Mouse (Mus musculus) left cerebral cortex, postnatal 25 days (tissue): ENCODE data around the gene Ubxn6. TPM values are rescaled to one million over a fixed set of nuclear protein-coding genes. Genes with fewer than 3 reads are reported as not detected.
A peak's percentile ranks its signal among the peaks of the same experiment; 100 is the strongest.
"Not testable (repeated sequence)": the region's sequence is repeated elsewhere in the genome, so short reads cannot be mapped to it uniquely, and the experiment has no call there.

Experiments
- DNase-seq, 2 experiments: peaks; one replicate each; pipeline ENCODE4 v3.0.0; 2022; ENCODE audit warnings: low spot score in 2 of 2, mixed read lengths in 1 of 2
- intact Hi-C: fragments of 180-260 bp; cut with DNase I; formaldehyde crosslinking; loops from one replicate; pipeline ENCODE4 v1.15.1; 2025
- total RNA-seq, 2 experiments: library from RNA; stranded (reverse); gene quantifications; 2 replicates each; pipeline ENCODE4 v1.2.3; 2021

The Ubxn6 gene
- 10 to 100 TPM; 77.0 to 77.7 TPM for total RNA-seq

GRCm38 (mm10) chr17:56074827-56075208 is at the start of gene Ubxn6:
Ubxn6 (minus strand) TSS chr17:56075028.
- peak; percentile 99 for DNase-seq
- intact Hi-C loops: loop anchor here (2.0 to 5.0 kb wide), 2 partner anchors 38 to 118 kb away; partner anchors contain the start of genes Sh3gl1 and Yju2

GRCm38 (mm10) chr17:56123681-56124340 is 49.0 kb upstream of the Ubxn6 start:
- intact Hi-C loops: no loop called here

GRCm38 (mm10) chr17:56123161-56123560 is 48.3 kb upstream of the Ubxn6 start:
- no peak for DNase-seq
- intact Hi-C loops: no loop called here

More at GRCm38 (mm10) chr17:56123681-56124340, 49.0 kb upstream of the Ubxn6 start:
- no peak for DNase-seq

GRCm38 (mm10) chr17:56121826-56122225 is 47.0 kb upstream of the Ubxn6 start, which contains the start of gene Lrg1:
Lrg1 (minus strand) TSS chr17:56122001.
- DNase-seq: no peak
- intact Hi-C loops: no loop called here

GRCm38 (mm10) chr17:56119981-56120880 is 45.4 kb upstream of the Ubxn6 start:
- intact Hi-C loops: no loop called here
- DNase-seq: no peak

GRCm38 (mm10) chr17:56119431-56119830 is 44.6 kb upstream of the Ubxn6 start:
- intact Hi-C loops: no loop called here
- DNase-seq: no peak

- intact Hi-C loops: no loop called here
- DNase-seq: peak in 1 of 2 experiments; percentile 56
These were observed 42.5 kb upstream of the Ubxn6 start, which contains the start of gene Plin5 for GRCm38 (mm10) chr17:56117251-56117710. Plin5 (minus strand) TSS chr17:56117596.

GRCm38 (mm10) chr17:56116193-56116592 is 41.4 kb upstream of the Ubxn6 start:
- DNase-seq: no peak
- intact Hi-C loops: no loop called here

GRCm38 (mm10) chr17:56112743-56113142 is 37.9 kb upstream of the Ubxn6 start:
- intact Hi-C loops: no loop called here

GRCm38 (mm10) chr17:56111864-56112263 is 37.0 kb upstream of the Ubxn6 start:
- DNase-seq: peak; percentile 55 to 64
- intact Hi-C loops: no loop called here

More at GRCm38 (mm10) chr17:56112743-56113142, 37.9 kb upstream of the Ubxn6 start:
- DNase-seq: no peak

- no peak for DNase-seq
- intact Hi-C loops: no loop called here
These were observed 36.2 kb upstream of the Ubxn6 start for GRCm38 (mm10) chr17:56111021-56111420.

- DNase-seq: no peak
- intact Hi-C loops: no loop called here
These were observed 35.7 kb upstream of the Ubxn6 start for GRCm38 (mm10) chr17:56110571-56110970.

- intact Hi-C loops: no loop called here
- DNase-seq: no peak
These were observed 34.6 kb upstream of the Ubxn6 start, which contains the start of gene Plin4 for GRCm38 (mm10) chr17:56109219-56110051. Plin4 (minus strand) TSS chr17:56109803.

GRCm38 (mm10) chr17:56108334-56109044 is 33.7 kb upstream of the Ubxn6 start:
- peak; percentile 60 to 71 for DNase-seq
- intact Hi-C loops: no loop called here

GRCm38 (mm10) chr17:56107736-56108135 is 32.9 kb upstream of the Ubxn6 start:
- no peak for DNase-seq
- intact Hi-C loops: no loop called here

- intact Hi-C loops: no loop called here
- DNase-seq: no peak
These were observed 32.2 kb upstream of the Ubxn6 start for GRCm38 (mm10) chr17:56106981-56107380.

- intact Hi-C loops, DNase-seq: not testable (repeated sequence)
These were observed 31.6 kb upstream of the Ubxn6 start for GRCm38 (mm10) chr17:56106436-56106835.

GRCm38 (mm10) chr17:56104821-56105220 is 30.0 kb upstream of the Ubxn6 start:
- DNase-seq, intact Hi-C loops: not testable (repeated sequence)
